Mouse (Mus musculus) limb, embryonic 14.5 days (tissue): ENCODE data around the gene Pheta1. TPM values are rescaled to one million over a fixed set of nuclear protein-coding genes. Genes with fewer than 3 reads are reported as not detected.

Source experiments
- ATAC-seq: fragments of 200-750 bp; cut with Nextera tagmentation; 2 replicates; pipeline ENCODE4 v1.8.0; 2017; ENCODE audit warnings: low read depth, moderate number of reproducible peaks, moderate TSS enrichment; ENCODE audit not compliant: low FRiP score
- DNase-seq: peaks from one replicate; pipeline ENCODE4 v3.0.0-alpha.2; 2015; ENCODE audit warnings: low spot score
- H3K27ac ChIP-seq: fragments of 300-500 bp; sonication (generic); replicated peaks from 2 replicates; pipeline ENCODE4 v1.5.1; 2014; ENCODE audit warnings: low read depth, mild to moderate bottlenecking, low read length, moderate library complexity, mixed read lengths
- H3K27me3 ChIP-seq: fragments of 300-500 bp; sonication (generic); 2 replicates; pipeline ENCODE4 v1.6.1; 2014; ENCODE audit warnings: low read length, mixed read lengths; ENCODE audit not compliant: control insufficient read depth, insufficient read depth
- H3K36me3 ChIP-seq: fragments of 300-500 bp; sonication (generic); 2 replicates; pipeline ENCODE4 v1.6.1; 2014; ENCODE audit warnings: mild to moderate bottlenecking, low read length, moderate library complexity, mixed read lengths; ENCODE audit not compliant: control insufficient read depth, insufficient read depth
- H3K4me1 ChIP-seq: fragments of 300-500 bp; sonication (generic); 2 replicates; pipeline ENCODE4 v1.6.1; 2014; ENCODE audit warnings: antibody characterized with exemption, low read length, mixed read lengths; ENCODE audit not compliant: control insufficient read depth, insufficient read depth
- H3K4me2 ChIP-seq: fragments of 300-500 bp; sonication (generic); replicated peaks from 2 replicates; pipeline ENCODE4 v1.6.1; 2014; ENCODE audit warnings: low read depth, mild to moderate bottlenecking, low read length, moderate library complexity; ENCODE audit not compliant: severe bottlenecking
- H3K4me3 ChIP-seq: fragments of 300-500 bp; sonication (generic); replicated peaks from 2 replicates; pipeline ENCODE4 v1.5.1; 2014; ENCODE audit warnings: low read length
- H3K9ac ChIP-seq: fragments of 300-500 bp; sonication (generic); 2 replicates; pipeline ENCODE4 v1.6.1; 2014; ENCODE audit warnings: mild to moderate bottlenecking, low read depth, low read length, moderate library complexity; ENCODE audit not compliant: severe bottlenecking
- H3K9me3 ChIP-seq: fragments of 300-500 bp; sonication (generic); 2 replicates; pipeline ENCODE4 v1.6.1; 2016; ENCODE audit warnings: low read length; ENCODE audit not compliant: control insufficient read depth
- POLR2A ChIP-seq: fragments of 200-500 bp; IDR thresholded peaks from 2 replicates; pipeline ENCODE4 v1.8.0; 2012; ENCODE audit warnings: inconsistent platforms, mild to moderate bottlenecking, moderate library complexity, borderline replicate concordance; ENCODE audit not compliant: insufficient read depth, insufficient read length; ENCODE audit errors: extremely low read depth
- WGBS: fragments of 180-500 bp; shearing (Covaris S2); extraction: QIAGEN DNeasy Blood & Tissue Kit; methylation state at CpG from one replicate; pipeline ENCODE4 v1.1.7; 2014; 5-methylcytosine and 5-hydroxymethylcytosine counted together
- polyA plus RNA-seq, 2 experiments: library from polyadenylated mRNA; depleted of rRNA in 1 of 2; stranded (reverse) in 1 of 2; unstranded in 1 of 2; fragments of >200 nt; fragmentation: Nextera tagmentation in 1 of 2; extraction: Ambion mirVana in 1 of 2; gene quantifications; 2 replicates each; pipeline versions ENCODE4 v1.2.1 to v1.2.3; 2012 to 2014

Gene Pheta1
- polyA plus RNA-seq, 2 experiments = 21.3 to 30.1 TPM

GRCm38 (mm10) chr5:121853368-121854051 lies 4.7 kb downstream of the Pheta1 start:
- H3K27me3 ChIP-seq = no peaks in the 10 kb centered on the region
- no peak for DNase-seq
- 78% methylated on average over 9 of the region's 9 CpGs for WGBS
- H3K9ac ChIP-seq = no peak overlapping the region
- no peak for TF ChIP-seq POLR2A
- no peak overlapping the region for H3K4me3 ChIP-seq
- peaks cover 41% of the 10 kb centered on the region for H3K36me3 ChIP-seq
- ATAC-seq = no peak
- no peaks in the 10 kb centered on the region for H3K9me3 ChIP-seq
- H3K4me2 ChIP-seq = no peak overlapping the region
- no peak overlapping the region for H3K27ac ChIP-seq
- peaks cover 14% of the 10 kb centered on the region for H3K4me1 ChIP-seq

- Histone ChIP-seq H3K4me2 (no peak overlapping the region), H3K36me3 (peaks cover 41% of the 10 kb centered on the region), H3K9me3 (no peaks in the 10 kb centered on the region), H3K4me3 (no peak overlapping the region), H3K9ac (no peak overlapping the region), H3K4me1 (peaks cover 11% of the 10 kb centered on the region), H3K27ac (no peak overlapping the region), H3K27me3 (no peaks in the 10 kb centered on the region)
- DNase-seq (no peak), ATAC-seq (no peak)
- WGBS = 76% methylated on average over 10 of the region's 10 CpGs
- no peak for TF ChIP-seq POLR2A
Measured at GRCm38 (mm10) chr5:121854768-121855167, 6.0 kb downstream of the Pheta1 start.

DNA sequence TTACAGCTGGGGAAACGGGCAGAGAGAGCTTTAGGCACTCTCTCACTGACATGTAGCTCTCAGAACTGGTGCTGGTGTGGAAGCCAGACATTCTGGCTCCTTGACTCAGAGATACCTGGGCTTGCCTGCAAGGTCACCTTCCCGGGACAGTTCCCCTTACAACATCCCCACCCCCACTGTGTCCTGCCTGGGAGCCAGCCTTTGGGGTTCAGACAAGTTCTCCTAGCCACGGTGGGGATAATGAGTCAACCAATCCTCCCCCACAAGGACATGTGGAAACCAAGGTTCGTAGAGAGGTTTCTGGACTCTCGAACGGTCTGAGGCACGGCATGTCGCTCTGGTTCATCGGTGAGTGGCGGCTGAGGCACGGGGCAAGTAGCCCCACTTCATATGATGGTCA lies 8.0 kb downstream of the Pheta1 start:
- no peak overlapping the region for H3K4me2 ChIP-seq
- 0 out of 2 replicates have a peak, but pooled peaks cover 7% of the 10 kb centered on the region for H3K9me3 ChIP-seq
- no peak for DNase-seq
- ATAC-seq = no peak
- H3K36me3 ChIP-seq = peaks cover 37% of the 10 kb centered on the region
- no peak overlapping the region for H3K4me3 ChIP-seq
- H3K27ac ChIP-seq = no peak overlapping the region
- H3K27me3 ChIP-seq = no peaks in the 10 kb centered on the region
- H3K4me1 ChIP-seq = no peaks in the 10 kb centered on the region
- TF ChIP-seq POLR2A = no peak
- 83% methylated on average over 11 of the region's 11 CpGs for WGBS
- no peak overlapping the region for H3K9ac ChIP-seq

- Histone ChIP-seq H3K27ac (no peak overlapping the region), H3K4me1 (no peaks in the 10 kb centered on the region), H3K4me3 (no peak overlapping the region), H3K4me2 (no peak overlapping the region), H3K27me3 (no peaks in the 10 kb centered on the region), H3K9me3 (0 out of 2 replicates have a peak, but pooled peaks cover 7% of the 10 kb centered on the region), H3K9ac (no peak overlapping the region), H3K36me3 (peaks cover 20% of the 10 kb centered on the region)
- ATAC-seq (no peak), DNase-seq (no peak)
- 85% methylated on average over 12 of the region's 12 CpGs for WGBS
- TF ChIP-seq POLR2A = no peak
Measured at GRCm38 (mm10) chr5:121858427-121858826, 9.6 kb downstream of the Pheta1 start.

- ATAC-seq (no peak), DNase-seq (no peak)
- H3K4me3 ChIP-seq = no peak overlapping the region
- TF ChIP-seq POLR2A = no peak
- 50% methylated on average over 5 of the region's 5 CpGs for WGBS
- H3K9ac ChIP-seq = no peak overlapping the region
- no peak overlapping the region for H3K4me2 ChIP-seq
- no peak overlapping the region for H3K27ac ChIP-seq
- no peaks in the 10 kb centered on the region for H3K4me1 ChIP-seq
- 0 out of 2 replicates have a peak, but pooled peaks cover 7% of the 10 kb centered on the region for H3K9me3 ChIP-seq
- no peaks in the 10 kb centered on the region for H3K27me3 ChIP-seq
- H3K36me3 ChIP-seq = peaks cover 3% of the 10 kb centered on the region; the same call in 1 of the 2 replicates
Measured at GRCm38 (mm10) chr5:121861964-121862363, 13.2 kb downstream of the Pheta1 start.
